Mouse (Mus musculus) WW6 (cell line): ENCODE measurements around the gene Lepr.

ENCODE experiments used
- DNase-seq: peaks from one replicate; pipeline ENCODE4 v3.0.0-alpha.2; 2013; ENCODE audit warnings: low read depth, low spot score

Lepr gene

GRCm38 (mm10) chr4:101717367-101718121 is at the start of gene Lepr:
TSS of gene Lepr (plus strand) at chr4:101717404.
- peak; percentile 22 for DNase-seq

- DNase-seq, result no peak
Observed at GRCm38 (mm10) chr4:101669161-101669560, 48.0 kb upstream of the Lepr start.

DNA sequence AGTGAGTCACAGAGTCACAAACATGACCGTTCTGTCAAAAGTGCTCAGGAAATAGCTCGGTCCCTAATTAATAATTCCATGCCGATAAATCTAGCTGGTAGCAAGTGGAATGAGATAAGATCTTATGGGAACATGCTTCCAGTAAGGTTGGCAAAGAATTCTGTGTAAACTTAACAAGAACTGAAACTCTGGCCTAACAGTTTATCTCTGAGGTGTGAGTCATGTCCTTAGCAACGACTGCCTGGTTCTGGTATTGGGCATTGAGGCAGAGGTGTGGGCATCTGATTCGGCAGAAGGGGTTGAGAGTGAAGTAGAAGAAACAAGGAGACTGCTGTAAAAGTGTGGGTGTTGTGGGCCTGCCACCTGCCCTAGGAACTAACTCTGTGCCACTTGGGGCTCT is 47.4 kb upstream of the Lepr start:
- DNase-seq, result no peak

DNA sequence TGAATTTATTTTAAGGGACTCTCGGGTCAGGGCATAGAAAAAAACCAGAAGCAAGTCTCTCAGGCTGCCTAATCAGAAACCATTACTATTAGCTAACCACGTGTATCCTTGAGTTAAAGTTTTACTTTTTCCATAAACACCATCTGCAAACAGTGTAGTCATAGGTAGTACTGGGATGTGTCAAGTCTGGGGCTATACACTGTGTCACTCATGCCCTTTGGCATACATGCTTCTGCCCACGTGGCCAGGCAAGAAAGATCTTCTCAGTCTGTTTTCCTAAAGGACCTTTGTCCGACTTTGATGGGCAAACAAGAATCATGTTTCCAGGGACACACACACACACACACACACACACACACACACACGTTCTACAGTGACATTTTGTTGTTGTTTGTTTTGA is 42.4 kb upstream of the Lepr start:
- DNase-seq, result no peak

- no peak for DNase-seq
Observed at GRCm38 (mm10) chr4:101675726-101676125, 41.5 kb upstream of the Lepr start.

DNA sequence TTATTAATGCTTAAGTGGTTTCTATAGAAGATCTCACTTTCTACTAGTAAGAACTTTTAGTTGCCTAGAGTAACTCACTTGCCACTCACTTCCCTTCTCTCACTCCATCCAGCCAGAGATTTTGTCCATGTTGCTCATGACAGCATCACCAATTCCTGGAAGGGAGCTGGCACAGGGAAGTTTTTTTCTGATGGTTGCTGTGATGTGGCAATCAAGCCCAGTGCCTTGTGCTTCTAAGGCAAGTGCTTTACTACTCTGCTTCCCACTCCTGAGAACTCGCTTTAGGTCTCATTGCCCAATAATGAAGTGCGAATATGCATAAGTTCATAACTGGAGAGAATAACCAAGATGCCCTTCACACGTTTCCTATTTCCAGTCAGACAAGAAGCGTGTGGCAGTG is 34.6 kb upstream of the Lepr start:
- no peak for DNase-seq

GRCm38 (mm10) chr4:101683086-101683485 is 34.1 kb upstream of the Lepr start:
- DNase-seq, result no peak

DNA sequence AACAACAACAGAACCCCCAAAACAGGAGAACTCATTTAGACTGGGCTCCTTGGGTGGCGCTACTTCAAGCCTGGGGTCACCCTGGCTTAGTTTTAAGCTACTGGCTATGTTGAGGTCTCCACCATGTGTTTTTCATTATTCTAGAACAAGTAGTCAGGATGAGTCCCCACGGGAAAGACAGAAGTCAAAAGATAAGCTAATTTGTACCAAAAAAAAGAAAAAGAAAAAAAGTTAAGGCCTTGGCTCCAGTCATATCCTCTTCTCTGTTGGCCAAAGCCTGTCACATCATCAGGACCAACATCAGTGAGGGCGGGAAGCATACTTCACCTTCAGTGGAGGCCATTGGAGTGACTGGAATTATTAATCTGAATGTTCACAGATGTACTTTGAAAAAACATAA is 32.4 kb upstream of the Lepr start:
- no peak for DNase-seq

DNA sequence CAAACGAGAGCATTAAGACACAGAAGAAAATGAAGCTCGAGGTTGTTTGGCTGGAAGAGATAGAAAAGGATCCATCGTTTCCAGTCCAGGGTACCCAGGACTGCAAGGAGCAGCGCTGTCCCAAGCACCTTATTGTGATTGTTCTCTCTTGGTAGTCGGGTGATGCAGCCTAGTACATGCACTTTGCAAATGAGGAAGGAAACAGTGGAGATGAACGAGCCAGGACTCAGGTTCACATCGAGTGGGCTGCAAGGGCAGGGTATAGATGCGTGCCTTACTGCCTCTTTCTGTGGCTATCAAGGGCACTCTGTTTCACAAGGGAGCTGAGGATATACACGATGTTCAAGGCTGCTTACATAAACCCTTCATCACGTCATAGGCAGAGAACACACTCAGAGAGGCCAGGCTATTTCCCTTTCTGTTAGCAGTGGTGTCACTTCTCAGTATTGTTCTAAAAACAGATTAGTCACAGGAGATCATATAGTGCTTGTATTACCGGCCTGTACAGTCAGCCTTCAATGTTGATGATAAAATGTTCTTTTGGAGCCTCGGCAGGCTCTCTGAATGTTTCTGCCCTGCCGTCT is 30.9 kb upstream of the Lepr start:
- DNase-seq, result no peak

GRCm38 (mm10) chr4:101689241-101689640 is 28.0 kb upstream of the Lepr start:
- DNase-seq, result no peak

DNA sequence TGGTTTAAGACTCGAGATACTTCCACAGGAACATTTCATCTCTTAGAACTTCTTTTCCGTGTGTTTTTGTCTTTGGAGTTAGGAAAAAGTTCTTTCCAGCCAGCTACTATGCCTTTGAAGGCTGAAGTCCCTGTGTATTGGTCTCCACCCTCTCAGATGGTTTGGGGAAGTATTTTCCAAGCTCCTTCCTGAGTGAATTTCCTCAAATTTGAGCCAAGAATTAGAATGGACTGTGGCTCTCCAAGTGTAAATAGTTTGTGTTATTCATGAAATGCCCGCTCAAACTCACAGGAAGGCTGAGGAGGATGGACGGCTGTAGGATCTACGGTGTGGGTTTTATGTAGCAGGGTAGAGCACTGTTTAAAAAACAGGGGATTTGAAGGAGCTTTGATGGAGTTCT is 27.6 kb upstream of the Lepr start:
- DNase-seq, result no peak

DNA sequence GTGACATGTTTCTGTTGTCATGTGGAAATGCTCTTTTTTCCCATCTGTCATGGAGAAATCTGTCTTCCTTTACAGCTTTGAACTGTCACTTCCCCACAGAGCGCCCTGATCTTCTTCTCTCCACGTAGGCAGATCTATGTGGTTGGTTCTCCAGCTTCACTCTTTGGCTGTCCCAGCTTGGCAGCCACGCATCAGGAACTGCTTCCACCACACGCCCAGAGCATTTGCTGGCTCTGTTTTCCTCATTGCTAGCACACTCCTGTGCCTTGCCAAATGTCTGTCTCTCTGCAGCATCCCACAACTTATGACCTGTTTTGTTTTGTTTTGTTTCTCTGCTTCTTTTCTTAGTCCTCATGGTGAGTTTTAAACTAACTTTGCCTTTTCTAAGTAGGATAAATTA is 24.3 kb upstream of the Lepr start:
- no peak for DNase-seq

DNA sequence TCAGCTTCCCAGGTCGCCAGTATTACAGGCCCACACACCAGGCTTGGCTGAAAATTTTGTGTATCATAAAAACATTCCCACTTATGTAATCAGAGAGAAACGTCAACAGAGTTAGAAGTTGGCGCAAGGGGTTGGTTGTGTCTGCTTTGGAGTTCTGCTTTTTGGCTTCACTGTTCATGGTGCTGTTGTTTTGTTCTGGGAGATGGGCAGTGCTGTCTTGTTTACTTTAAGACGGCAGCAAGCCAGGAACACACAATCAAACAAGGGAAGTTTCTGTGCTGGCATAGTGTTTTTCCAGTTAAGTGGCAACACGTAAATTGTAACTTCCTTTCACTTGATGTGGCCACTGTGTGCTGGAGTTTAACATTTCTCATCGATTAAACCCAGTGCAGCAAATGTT is 22.7 kb upstream of the Lepr start:
- DNase-seq, result no peak

- no peak for DNase-seq
Observed at GRCm38 (mm10) chr4:101697236-101697635, 20.0 kb upstream of the Lepr start.

DNA sequence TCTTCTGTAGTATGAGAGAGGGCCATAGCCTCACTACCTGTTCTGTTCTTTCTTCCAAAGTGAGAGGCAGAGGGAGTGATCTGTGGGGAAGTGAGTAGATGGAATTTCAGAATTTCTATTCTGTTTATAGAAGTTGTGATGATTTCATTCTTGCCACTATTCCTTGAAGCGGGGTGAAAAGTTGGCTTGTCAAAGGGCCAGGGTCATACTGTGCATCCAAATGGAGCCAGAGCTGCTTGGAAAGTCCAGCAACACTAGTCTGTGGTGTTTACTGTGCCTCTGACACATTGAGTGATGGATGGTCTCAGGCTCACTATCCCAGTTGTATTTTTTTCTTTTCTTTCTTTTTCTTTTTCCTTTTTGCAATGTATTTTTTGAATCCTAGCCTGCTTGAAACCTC is 17.8 kb upstream of the Lepr start:
- no peak for DNase-seq

- DNase-seq, result no peak
Observed at GRCm38 (mm10) chr4:101700892-101701640, 16.1 kb upstream of the Lepr start.

DNA sequence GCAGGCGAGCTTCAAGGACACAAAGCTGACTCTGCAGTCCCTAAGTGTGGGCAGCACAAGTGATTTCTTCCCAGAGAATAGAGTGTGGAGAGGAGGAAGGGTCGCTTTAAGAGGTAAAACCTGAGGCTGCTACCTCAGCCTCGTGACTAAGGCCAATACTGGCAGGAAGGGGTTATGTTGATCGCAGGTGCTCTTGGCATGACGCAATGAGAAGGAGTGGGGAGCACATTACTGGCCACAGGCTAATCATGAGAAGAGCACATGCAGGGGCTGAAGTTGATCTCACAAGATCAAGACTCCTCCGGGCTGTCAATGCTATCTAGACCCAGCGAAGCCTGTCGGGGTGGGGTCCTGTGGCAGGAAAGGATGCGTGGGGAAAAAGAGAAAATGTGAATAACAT is 11.9 kb upstream of the Lepr start:
- DNase-seq, result no peak

- no peak for DNase-seq
Observed at GRCm38 (mm10) chr4:101707234-101707633, 10.0 kb upstream of the Lepr start.

DNA sequence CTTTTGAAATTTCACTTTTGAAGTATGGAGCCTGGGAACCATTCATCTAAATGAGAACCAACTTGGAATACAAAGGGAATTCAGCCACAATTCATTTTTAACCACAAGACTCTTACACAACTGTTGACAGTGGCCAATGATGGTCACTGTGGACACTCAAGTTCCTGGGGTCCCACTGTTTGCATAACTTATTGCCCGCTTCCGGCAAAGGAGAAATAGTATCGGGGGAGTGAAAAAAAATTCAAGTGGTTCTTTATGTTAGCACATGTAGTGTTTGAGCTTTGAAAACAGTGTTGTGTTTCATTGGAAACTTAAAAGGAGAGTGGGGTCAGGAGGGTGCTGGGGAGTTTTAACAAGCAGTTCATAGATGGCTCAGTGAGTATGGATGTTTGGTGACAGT is 9.3 kb upstream of the Lepr start:
- no peak for DNase-seq

DNA sequence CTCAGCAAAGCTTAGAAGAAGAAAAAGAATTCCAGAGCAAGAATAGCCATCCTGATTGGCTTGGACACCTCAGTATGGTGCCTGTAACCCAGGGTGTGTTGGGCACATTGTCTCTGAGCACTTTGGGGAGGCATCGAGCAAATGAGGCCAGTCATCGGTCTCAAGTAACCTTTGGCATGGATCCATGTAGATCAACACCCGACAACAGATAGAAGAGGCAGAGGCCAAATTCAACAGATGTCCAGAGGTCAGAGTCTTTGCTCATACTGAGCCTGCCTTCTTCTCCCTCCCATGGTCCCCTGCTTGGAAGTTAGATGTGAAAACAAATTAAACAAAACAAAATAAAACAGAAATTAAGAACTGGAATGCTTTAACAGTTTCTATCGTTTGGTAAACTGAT is 6.8 kb upstream of the Lepr start:
- no peak for DNase-seq

GRCm38 (mm10) chr4:101711100-101711499 is 6.1 kb upstream of the Lepr start:
- no peak for DNase-seq

DNA sequence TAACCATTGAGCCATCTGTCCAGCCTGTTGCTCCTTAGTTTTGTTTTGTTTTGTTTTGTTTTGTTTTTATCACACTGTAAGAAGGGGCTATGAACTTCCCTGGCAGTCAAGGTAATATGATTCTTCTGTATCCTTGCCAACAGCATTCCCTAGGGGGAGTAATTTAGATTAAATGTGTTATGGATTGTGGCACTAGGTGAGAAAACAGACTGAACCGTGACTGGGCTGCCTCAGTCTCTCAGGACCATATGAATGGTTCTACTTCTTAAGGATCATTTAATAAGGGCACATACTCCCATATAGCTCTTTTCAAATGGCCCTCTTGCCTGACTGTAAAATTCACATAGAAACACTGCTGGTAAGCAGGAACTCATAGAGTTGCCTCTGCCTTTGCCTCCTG is 4.6 kb upstream of the Lepr start:
- no peak for DNase-seq

DNA sequence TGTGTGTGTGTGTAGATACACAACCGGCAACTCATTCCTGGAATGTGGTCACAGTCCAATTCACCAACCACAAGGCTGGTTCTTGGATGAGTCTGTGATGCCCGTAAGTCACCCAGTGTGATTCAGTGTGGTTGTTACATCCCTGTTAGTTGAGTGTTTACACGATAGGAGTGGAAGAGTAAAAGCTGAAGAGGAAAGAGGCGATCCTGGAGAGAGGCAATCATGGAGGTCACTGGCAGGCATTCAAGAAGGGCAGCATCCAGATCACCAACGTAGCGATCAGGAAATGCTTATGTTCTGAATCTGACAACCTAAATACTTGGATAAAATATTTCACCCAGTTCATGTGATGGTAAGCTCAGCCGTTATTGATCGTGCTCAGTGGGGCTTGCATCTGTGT is 1.9 kb upstream of the Lepr start:
- DNase-seq, result no peak
